11 mouse cellular contexts compared by ENCODE assay signal in the genomic region with DNA sequence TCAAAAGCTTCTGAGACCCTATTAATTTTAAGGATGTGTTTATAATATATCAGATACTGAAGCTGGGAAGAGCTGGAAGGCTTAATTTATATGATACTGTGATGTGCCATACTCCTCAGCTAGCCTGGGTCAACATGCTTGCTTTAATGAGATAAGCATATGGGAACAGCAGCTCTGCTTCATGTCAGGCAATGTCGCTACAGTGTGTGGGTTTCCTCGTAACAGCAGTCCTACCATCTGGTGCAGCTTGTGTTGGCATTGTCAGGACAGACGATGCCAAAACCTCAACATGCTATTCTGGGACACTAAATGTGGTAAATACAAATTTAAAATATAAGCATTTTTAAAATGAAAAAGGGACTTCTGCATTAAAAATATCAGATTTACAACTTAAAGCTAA. TPM values are rescaled to one million over a fixed set of nuclear protein-coding genes. Genes with fewer than 3 reads are reported as not detected.
DNase-seq lines count a peak whose midpoint lies in the region; ATAC-seq lines count a peak whose summit lies in the region.
"Had no signal": no experiment of that assay in that cellular context is flagged by ENCODE, and none has a peak within 500 bp of the region (broad histone marks: within the 10 kb centered on the region; RNA-seq: fewer than 3 reads in every experiment).

No protein-coding gene starts in this region.

- intact Hi-C loops in left cerebral cortex, postnatal 4 days (cut with DNase I) = no loop called here

- peak; percentile 56; the same call in 1 of the 2 replicates for ATAC-seq in cerebellum, adult (ENCODE audit: insufficient number of reproducible peaks, low FRiP score, low TSS enrichment)
- no peak for ATAC-seq in activated CD4-positive, CD25-positive, alpha-beta regulatory T cell, adult 4 months
- ATAC-seq: midbrain, embryonic 15.5 days had no signal

- peak; percentile 70 for DNase-seq in 416B (ENCODE audit: low read depth)
- peak; percentile 60 to 89 for DNase-seq in frontal cortex, postnatal 36 days (ENCODE audit: low spot score in 2 of 2)
- DNase-seq in left cerebral cortex, postnatal 4 days = peak; percentile 17
- DNase-seq in kidney, postnatal 4 days = no peak
- DNase-seq in lung, adult 18-20 months = no peak
- no peak for DNase-seq in adrenal gland, postnatal 4 days (ENCODE audit: low spot score in 2 of 2)
- DNase-seq: kidney, postnatal 36 days; spleen, adult 18-20 months had no signal

RNA-seq across cellular contexts. Expression of a gene that starts 40.9 kb away (rescaled TPM):
- 100 to 1,000 TPM; 107 to 114 TPM for total RNA-seq in left cerebral cortex, postnatal 4 days (2021)
- polyA plus RNA-seq in activated CD4-positive, CD25-positive, alpha-beta regulatory T cell, adult 4 months (2017; shearing (Covaris generic)) = 10 to 100 TPM; 28.3 to 28.7 TPM
- 100 to 1,000 TPM; 127 to 138 TPM for total RNA-seq in adrenal gland, postnatal 4 days (2021)

Comparison
In these comparisons a context has a peak if more than half of its experiments do, and no peak if none do; other contexts are left out.
1. DNase-seq: peak in 416B (single experiment), frontal cortex, postnatal 36 days (2 of 2) and left cerebral cortex, postnatal 4 days (single experiment); none in kidney, postnatal 4 days (0 of 2), lung, adult 18-20 months (0 of 2) and adrenal gland, postnatal 4 days (0 of 2).